Mouse (Mus musculus): ENCODE measurements at regions not wholly inside any gene's neighbourhood (a gene's known extent, or its start where the extent isn't known, plus 50 kb on each side); places are given as distances from the start of the nearest gene placed in this dataset.
A peak's percentile ranks its signal among the peaks of the same experiment; 100 is the strongest.
"Not testable (repeated sequence)": the region's sequence is repeated elsewhere in the genome, so short reads cannot be mapped to it uniquely, and the experiment has no call there.

GRCm38 (mm10) chr10:51397016-51397415, 83.4 kb upstream of the Gm49339 start:
- H3K27ac ChIP-seq (replicated peaks); H3K4me1 ChIP-seq; ATAC-seq (replicated peaks); H3K9me3 ChIP-seq; H3K36me3 ChIP-seq; H3K9ac ChIP-seq (replicated peaks); H3K27me3 ChIP-seq; H3K4me3 ChIP-seq; H3K4me2 ChIP-seq (replicated peaks): not testable (repeated sequence)
- 87% methylated on average over 3 of the region's 3 CpGs for WGBS

- H3K4me2 ChIP-seq (replicated peaks) = no peak overlapping the region
- no peaks in the 10 kb centered on the region for H3K9me3 ChIP-seq
- no peak overlapping the region for H3K9ac ChIP-seq (replicated peaks)
- no peak overlapping the region for H3K27ac ChIP-seq (replicated peaks)
- peak; percentile 90 for ATAC-seq (replicated peaks)
- H3K4me1 ChIP-seq = no peaks in the 10 kb centered on the region
- WGBS = 2% methylated on average over 9 of the region's 9 CpGs
- no peaks in the 10 kb centered on the region for H3K27me3 ChIP-seq
- no peak overlapping the region for H3K4me3 ChIP-seq
- H3K36me3 ChIP-seq = no peaks in the 10 kb centered on the region
Measured at GRCm38 (mm10) chr10:51405141-51405540, 75.3 kb upstream of the Gm49339 start.

DNA sequence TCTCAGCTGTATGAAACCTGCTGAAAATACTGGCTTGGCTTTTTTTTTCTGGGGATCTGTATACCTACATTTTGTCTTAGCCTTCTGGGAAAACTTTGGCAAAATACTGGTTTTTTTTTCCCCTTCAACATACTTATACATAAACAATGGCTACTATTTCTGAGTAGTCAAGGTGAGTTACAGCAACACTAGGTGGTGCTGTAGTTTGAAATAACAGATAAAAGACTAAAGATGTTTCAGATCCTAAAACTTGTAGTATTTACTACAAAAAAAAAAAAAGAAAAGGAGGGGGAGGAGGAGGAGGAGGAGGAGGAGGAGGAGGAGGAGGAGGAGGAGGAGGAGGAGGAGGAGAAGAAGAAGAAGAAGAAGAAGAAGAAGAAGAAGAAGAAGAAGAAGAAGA, 67.6 kb upstream of the Gm49339 start:
- no peaks in the 10 kb centered on the region for H3K36me3 ChIP-seq
- H3K4me3 ChIP-seq = no peak overlapping the region
- no peak overlapping the region for H3K9ac ChIP-seq (replicated peaks)
- H3K4me2 ChIP-seq (replicated peaks) = no peak overlapping the region
- H3K9me3 ChIP-seq = no peaks in the 10 kb centered on the region
- no peaks in the 10 kb centered on the region for H3K27me3 ChIP-seq
- ATAC-seq (replicated peaks) = no peak
- no peaks in the 10 kb centered on the region for H3K4me1 ChIP-seq
- H3K27ac ChIP-seq (replicated peaks) = no peak overlapping the region

DNA sequence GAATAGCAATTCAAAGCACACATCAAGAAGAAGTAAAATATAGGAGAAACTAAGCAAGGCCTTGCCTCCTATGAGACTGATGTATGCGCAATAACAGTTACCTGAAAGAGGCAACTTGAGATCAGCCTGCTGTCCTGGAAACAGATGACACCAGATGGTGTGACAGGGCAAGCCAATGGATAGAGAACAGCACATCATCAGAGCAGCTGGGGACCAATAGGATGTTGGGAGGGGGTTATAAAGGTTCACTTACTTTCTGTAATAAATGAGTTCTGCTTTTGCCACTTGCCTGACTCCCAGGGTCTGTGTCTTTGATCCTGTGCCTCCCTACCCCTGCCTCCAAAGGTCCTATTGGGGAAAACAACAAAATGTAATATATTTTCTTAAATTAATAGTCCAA, 65.9 kb upstream of the Gm49339 start:
- Histone ChIP-seq H3K4me2 (replicated peaks) (no peak overlapping the region), H3K27ac (replicated peaks) (no peak overlapping the region), H3K4me1 (no peaks in the 10 kb centered on the region), H3K9ac (replicated peaks) (no peak overlapping the region), H3K27me3 (no peaks in the 10 kb centered on the region), H3K9me3 (no peaks in the 10 kb centered on the region), H3K4me3 (no peak overlapping the region), H3K36me3 (no peaks in the 10 kb centered on the region)
- ATAC-seq (replicated peaks) = no peak
- 95% methylated on average over 1 of the region's 1 CpGs for WGBS

DNA sequence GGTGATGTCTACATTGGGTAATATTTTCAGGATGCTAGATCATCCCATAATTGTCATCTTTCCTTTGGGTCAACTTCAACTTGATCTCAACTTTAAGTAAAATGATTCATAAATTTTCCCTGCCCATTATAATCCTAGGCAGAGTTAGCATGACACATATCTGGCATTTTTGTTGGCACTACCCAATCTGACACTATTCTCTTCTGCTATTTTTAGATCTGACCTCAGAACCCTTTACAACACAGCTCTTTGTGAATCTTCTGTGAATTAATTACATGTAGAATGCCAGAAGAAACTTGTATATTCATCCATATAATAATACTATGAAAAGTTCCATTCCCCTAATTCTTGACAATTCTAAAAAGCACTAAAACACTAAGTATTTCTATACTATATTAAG, 63.7 kb upstream of the Gm49339 start:
- H3K27me3 ChIP-seq = no peaks in the 10 kb centered on the region
- no peak overlapping the region for H3K4me3 ChIP-seq
- H3K4me1 ChIP-seq = no peaks in the 10 kb centered on the region
- no peak for ATAC-seq (replicated peaks)
- H3K27ac ChIP-seq (replicated peaks) = no peak overlapping the region
- no peaks in the 10 kb centered on the region for H3K9me3 ChIP-seq
- H3K9ac ChIP-seq (replicated peaks) = no peak overlapping the region
- H3K36me3 ChIP-seq = no peaks in the 10 kb centered on the region
- H3K4me2 ChIP-seq (replicated peaks) = no peak overlapping the region

GRCm38 (mm10) chr10:51417221-51417911, 63.0 kb upstream of the Gm49339 start:
- Histone ChIP-seq H3K4me1 (no peaks in the 10 kb centered on the region), H3K4me3 (no peak overlapping the region), H3K4me2 (replicated peaks) (no peak overlapping the region), H3K27ac (replicated peaks) (no peak overlapping the region), H3K27me3 (no peaks in the 10 kb centered on the region), H3K9ac (replicated peaks) (no peak overlapping the region), H3K36me3 (no peaks in the 10 kb centered on the region), H3K9me3 (no peaks in the 10 kb centered on the region)
- 70% methylated on average over 3 of the region's 3 CpGs for WGBS
- no peak for ATAC-seq (replicated peaks)

DNA sequence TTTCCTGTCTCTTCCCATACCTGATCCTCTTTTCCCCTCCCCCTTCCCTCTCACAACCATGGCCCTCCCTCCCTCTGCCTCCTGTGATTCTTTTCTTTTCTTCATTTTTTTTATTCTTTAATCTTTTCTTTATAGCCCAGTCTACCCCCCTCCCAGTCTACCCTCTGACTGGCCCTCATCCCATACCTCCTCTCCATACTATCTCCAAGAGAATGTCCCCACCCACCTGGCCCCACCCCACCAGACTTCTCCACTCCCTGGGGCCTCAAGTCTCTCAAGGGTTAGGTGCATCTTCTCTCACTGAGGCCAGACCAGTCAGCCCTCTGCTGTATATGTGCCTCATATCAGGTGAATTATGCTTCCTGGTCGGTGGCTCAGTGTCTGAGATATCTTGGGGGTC, 61.9 kb upstream of the Gm49339 start:
- Histone ChIP-seq H3K9me3 (no peaks in the 10 kb centered on the region), H3K4me2 (replicated peaks) (no peak overlapping the region), H3K9ac (replicated peaks) (no peak overlapping the region), H3K36me3 (no peaks in the 10 kb centered on the region), H3K4me3 (no peak overlapping the region), H3K4me1 (no peaks in the 10 kb centered on the region), H3K27me3 (no peaks in the 10 kb centered on the region), H3K27ac (replicated peaks) (no peak overlapping the region)
- 77% methylated on average over 1 of the region's 1 CpGs for WGBS
- no peak for ATAC-seq (replicated peaks)

- Histone ChIP-seq H3K4me1 (no peaks in the 10 kb centered on the region), H3K4me3 (no peak overlapping the region)
- 63% methylated on average over 1 of the region's 1 CpGs for WGBS
Measured at GRCm38 (mm10) chr10:51422501-51422900, 57.9 kb upstream of the Gm49339 start.

More at GRCm38 (mm10) chr10:51422501-51422900, 57.9 kb upstream of the Gm49339 start:
- Histone ChIP-seq H3K36me3 (no peaks in the 10 kb centered on the region), H3K4me2 (replicated peaks) (no peak overlapping the region), H3K27ac (replicated peaks) (no peak overlapping the region), H3K27me3 (no peaks in the 10 kb centered on the region), H3K9ac (replicated peaks) (no peak overlapping the region), H3K9me3 (no peaks in the 10 kb centered on the region)
- no peak for ATAC-seq (replicated peaks)

Data from forebrain, embryonic 15.5 days (tissue).